Mouse (Mus musculus) macrophage (primary cell): Measurements from ENCODE around the gene Magi1. TPM values are rescaled to one million over a fixed set of nuclear protein-coding genes. Genes with fewer than 3 reads are reported as not detected.
"Not testable (repeated sequence)": the region's sequence is repeated elsewhere in the genome, so short reads cannot be mapped to it uniquely, and the experiment has no call there.

Experiments
- H3K27ac ChIP-seq: fragments of 350-480 bp; formaldehyde crosslinking; 2 replicates; pipeline ENCODE4 v1.9.0; 2021
- H3K36me3 ChIP-seq: fragments of 350-480 bp; formaldehyde crosslinking; 2 replicates; pipeline ENCODE4 v1.9.0; 2021; ENCODE audit errors: inconsistent target
- H3K4me3 ChIP-seq: fragments of 350-480 bp; formaldehyde crosslinking; 2 replicates; pipeline ENCODE4 v1.9.0; 2021; ENCODE audit errors: inconsistent target
- H3K79me2 ChIP-seq: fragments of 350-480 bp; formaldehyde crosslinking; 2 replicates; pipeline ENCODE4 v1.9.0; 2021; ENCODE audit errors: inconsistent target
- WGBS: methylation state at CpG from one replicate; pipeline ENCODE4 v1.1.7; 2026; ENCODE audit warnings: inconsistent platforms; ENCODE audit not compliant: missing documents; 5-methylcytosine and 5-hydroxymethylcytosine counted together
- polyA plus RNA-seq: library from polyadenylated mRNA; stranded (reverse); fragments of 250-400 nt; gene quantifications from 3 replicates; pipeline ENCODE4 v1.2.4, GENCODE M21; 2018; ENCODE audit warnings: inconsistent platforms

The Magi1 gene
- polyA plus RNA-seq, 1 experiment from 2014 or later, result 0.14 TPM

- H3K36me3 ChIP-seq, result no peaks in the 10 kb centered on the region
- 71% methylated on average over 5 of the region's 5 CpGs for WGBS
- no peak overlapping the region for H3K27ac ChIP-seq
- no peak overlapping the region for H3K4me3 ChIP-seq
- no peaks in the 10 kb centered on the region for H3K79me2 ChIP-seq
Observed at GRCm38 (mm10) chr6:94022437-94022836, 261.3 kb downstream of the Magi1 start.

DNA sequence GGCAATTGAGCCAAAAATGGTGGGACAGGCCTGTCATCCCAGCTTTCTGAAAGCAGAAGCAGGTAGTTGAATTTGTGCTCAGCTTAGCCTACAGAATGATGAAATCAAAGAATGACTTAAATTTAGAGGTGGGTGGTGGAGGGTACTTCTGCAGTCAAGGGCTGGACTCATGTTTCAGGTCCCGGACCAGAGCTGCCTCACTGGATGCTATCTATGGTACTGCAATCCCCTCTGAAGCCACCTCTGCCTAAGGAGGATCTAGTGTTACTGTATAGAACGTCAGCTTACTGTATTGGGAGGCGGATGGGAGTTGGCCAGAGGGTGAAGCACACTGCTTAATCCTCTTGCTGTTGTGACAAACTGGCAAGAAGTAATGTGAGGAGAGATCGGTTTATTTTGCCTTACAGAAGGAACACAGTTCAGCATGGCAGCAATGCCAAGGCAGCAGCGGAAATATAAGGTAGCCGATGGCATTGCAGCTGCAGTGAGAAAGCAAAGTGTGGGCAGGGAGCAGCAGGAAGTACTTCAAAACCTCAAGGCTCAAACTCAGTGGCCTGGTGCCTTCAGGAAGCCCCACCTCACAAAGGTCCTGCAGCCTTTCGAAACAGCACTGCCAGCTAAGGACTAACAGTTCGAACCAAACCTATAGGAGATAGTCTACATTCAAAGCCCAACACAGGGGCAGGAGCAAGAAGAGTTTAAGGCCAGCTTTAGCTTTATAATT, 262.3 kb downstream of the Magi1 start:
- Histone ChIP-seq H3K27ac (no peak overlapping the region), H3K36me3 (no peaks in the 10 kb centered on the region), H3K4me3 (no peak overlapping the region), H3K79me2 (no peaks in the 10 kb centered on the region)
- 12% methylated on average over 8 of the region's 8 CpGs for WGBS

GRCm38 (mm10) chr6:94020566-94020965, 263.2 kb downstream of the Magi1 start:
- Histone ChIP-seq H3K79me2 (no peaks in the 10 kb centered on the region), H3K4me3 (no peak overlapping the region), H3K27ac (no peak overlapping the region), H3K36me3 (no peaks in the 10 kb centered on the region)
- WGBS, result 87% methylated on average over 4 of the region's 4 CpGs

GRCm38 (mm10) chr6:94019935-94020334, 263.8 kb downstream of the Magi1 start:
- H3K4me3 ChIP-seq, result no peak overlapping the region
- H3K27ac ChIP-seq, result no peak overlapping the region
- H3K79me2 ChIP-seq, result no peaks in the 10 kb centered on the region
- 94% methylated on average over 3 of the region's 4 CpGs for WGBS
- H3K36me3 ChIP-seq, result no peaks in the 10 kb centered on the region

DNA sequence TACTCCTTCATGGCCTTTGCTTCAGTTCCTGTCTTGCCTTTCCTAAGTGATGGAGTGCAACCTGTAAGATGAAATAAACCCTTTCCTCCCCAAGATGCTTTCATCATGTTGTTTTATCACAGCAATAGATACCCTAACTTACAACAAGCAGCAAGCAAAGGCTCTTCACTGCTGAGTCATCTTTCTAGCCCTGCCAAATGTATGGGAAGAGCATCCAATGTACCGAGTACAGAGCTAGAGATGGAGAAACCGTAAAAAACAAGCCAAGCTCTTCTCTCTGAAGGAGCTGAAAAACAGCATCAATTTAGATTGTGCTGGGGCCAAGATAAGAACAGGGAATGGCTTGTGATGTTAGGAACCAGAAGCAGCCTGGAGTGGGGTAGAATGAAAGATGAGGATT, 270.0 kb downstream of the Magi1 start:
- H3K27ac ChIP-seq, result no peak overlapping the region
- H3K79me2 ChIP-seq, result no peaks in the 10 kb centered on the region
- no peaks in the 10 kb centered on the region for H3K36me3 ChIP-seq
- 81% methylated on average over 2 of the region's 2 CpGs for WGBS
- no peak overlapping the region for H3K4me3 ChIP-seq

DNA sequence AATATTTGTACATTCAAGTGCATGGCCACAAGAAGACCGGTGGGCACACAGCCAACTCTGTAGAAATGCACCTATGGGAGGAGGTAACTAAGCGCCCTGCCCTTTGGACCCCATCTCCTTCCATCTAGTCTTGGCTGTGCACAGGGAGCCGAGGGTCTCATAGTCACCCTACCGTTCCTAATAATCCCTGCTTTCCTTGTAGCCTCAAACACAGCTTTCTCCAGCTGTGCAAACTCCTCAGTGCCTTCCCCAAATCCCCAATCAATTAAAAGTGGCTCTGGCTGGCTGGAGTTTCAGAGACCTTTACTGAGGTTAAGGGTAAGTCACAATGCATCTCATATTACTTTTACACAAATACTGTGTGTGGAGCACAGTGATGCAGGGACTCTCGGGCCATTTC, 271.8 kb downstream of the Magi1 start:
- Histone ChIP-seq H3K4me3 (no peak overlapping the region), H3K79me2 (no peaks in the 10 kb centered on the region), H3K27ac (no peak overlapping the region), H3K36me3 (no peaks in the 10 kb centered on the region)
- 92% methylated on average over 5 of the region's 5 CpGs for WGBS

GRCm38 (mm10) chr6:94011521-94011920, 272.2 kb downstream of the Magi1 start:
- Histone ChIP-seq H3K36me3 (no peaks in the 10 kb centered on the region), H3K4me3 (no peak overlapping the region), H3K79me2 (no peaks in the 10 kb centered on the region), H3K27ac (no peak overlapping the region)
- 88% methylated on average over 6 of the region's 6 CpGs for WGBS

DNA sequence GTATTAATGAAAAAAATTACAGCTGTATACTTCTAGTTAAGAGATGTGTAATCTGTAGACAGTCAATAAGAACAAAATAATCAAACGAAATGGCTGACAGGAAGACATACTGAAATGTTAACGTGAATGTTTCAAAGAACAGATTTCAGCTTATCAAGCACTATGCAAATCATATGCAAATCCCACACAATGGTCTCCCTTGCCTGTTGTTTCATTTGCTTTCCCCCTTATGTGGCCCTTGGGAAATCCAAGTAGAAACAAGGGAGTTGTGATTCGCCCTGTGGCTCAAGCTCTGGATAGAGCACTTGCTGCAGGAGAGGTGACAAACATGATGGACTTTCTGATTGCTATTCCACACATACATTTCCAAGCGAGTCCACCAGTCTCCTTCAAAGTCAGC, 275.1 kb downstream of the Magi1 start:
- Histone ChIP-seq H3K27ac (no peak overlapping the region), H3K4me3 (no peak overlapping the region), H3K79me2 (no peaks in the 10 kb centered on the region), H3K36me3 (no peaks in the 10 kb centered on the region)
- 83% methylated on average over 4 of the region's 4 CpGs for WGBS

GRCm38 (mm10) chr6:94003586-94003985, 280.1 kb downstream of the Magi1 start:
- 67% methylated on average over 1 of the region's 2 CpGs for WGBS
- H3K79me2 ChIP-seq, H3K4me3 ChIP-seq, H3K27ac ChIP-seq, H3K36me3 ChIP-seq: not testable (repeated sequence)

GRCm38 (mm10) chr6:93996841-93997485, 286.8 kb downstream of the Magi1 start:
- WGBS, result 93% methylated on average over 7 of the region's 8 CpGs
- no peaks in the 10 kb centered on the region for H3K79me2 ChIP-seq
- no peaks in the 10 kb centered on the region for H3K36me3 ChIP-seq
- no peak overlapping the region for H3K27ac ChIP-seq
- no peak overlapping the region for H3K4me3 ChIP-seq

- no peaks in the 10 kb centered on the region for H3K36me3 ChIP-seq
- H3K27ac ChIP-seq, result no peak overlapping the region
- no peak overlapping the region for H3K4me3 ChIP-seq
- WGBS, result 26% methylated on average over 3 of the region's 3 CpGs
- no peaks in the 10 kb centered on the region for H3K79me2 ChIP-seq
Observed at GRCm38 (mm10) chr6:93987561-93987960, 296.2 kb downstream of the Magi1 start.

GRCm38 (mm10) chr6:93985111-93985510, 298.6 kb downstream of the Magi1 start:
- no peak overlapping the region for H3K4me3 ChIP-seq
- no peaks in the 10 kb centered on the region for H3K36me3 ChIP-seq
- no peaks in the 10 kb centered on the region for H3K79me2 ChIP-seq
- no peak overlapping the region for H3K27ac ChIP-seq
- 57% methylated on average over 9 of the region's 9 CpGs for WGBS

DNA sequence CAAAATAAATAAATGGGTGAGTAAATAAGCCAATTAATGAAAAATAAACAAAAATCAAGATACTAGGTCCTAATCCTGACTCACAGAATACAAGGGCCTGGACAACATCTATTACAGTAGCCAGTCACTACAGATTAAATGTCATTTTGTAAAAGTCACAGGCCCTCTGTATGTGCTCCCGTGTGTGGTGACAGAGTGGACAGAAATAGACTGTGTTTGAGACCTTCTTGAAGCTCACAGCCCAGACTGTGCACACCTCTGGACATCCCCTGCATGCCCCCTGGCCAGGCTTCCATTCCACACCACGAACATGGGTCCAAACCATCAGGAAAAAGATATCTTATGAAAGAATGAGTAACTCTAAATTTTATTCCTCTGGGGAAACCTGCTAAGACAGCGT, 300.2 kb downstream of the Magi1 start:
- Histone ChIP-seq H3K4me3 (no peak overlapping the region), H3K79me2 (no peaks in the 10 kb centered on the region), H3K27ac (no peak overlapping the region), H3K36me3 (no peaks in the 10 kb centered on the region)
- 84% methylated on average over 3 of the region's 3 CpGs for WGBS

- Histone ChIP-seq H3K4me3 (no peak overlapping the region), H3K36me3 (no peaks in the 10 kb centered on the region), H3K79me2 (no peaks in the 10 kb centered on the region), H3K27ac (no peak overlapping the region)
- 67% methylated on average over 8 of the region's 8 CpGs for WGBS
Observed at GRCm38 (mm10) chr6:93981211-93981610, 302.5 kb downstream of the Magi1 start.

DNA sequence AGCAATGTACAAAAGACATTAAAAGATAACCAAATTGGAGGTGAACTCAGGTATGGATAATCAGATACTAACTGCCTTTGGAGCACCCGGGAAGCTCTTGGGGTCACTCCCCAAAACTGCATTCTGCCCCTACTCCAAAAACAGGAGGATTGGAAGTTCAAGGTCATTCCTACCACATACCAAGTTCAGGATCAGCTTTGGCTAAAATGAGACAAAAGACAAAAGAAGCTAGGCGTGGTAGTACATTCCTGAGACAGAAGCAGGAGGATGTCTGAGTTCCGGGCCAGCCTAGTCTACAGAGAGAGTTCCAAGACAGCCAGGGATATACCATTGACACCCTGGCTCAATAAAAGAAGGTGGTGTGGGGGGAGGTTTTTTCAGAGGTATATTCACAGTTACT, 304.5 kb downstream of the Magi1 start:
- WGBS, result 87% methylated on average over 3 of the region's 3 CpGs
- no peak overlapping the region for H3K27ac ChIP-seq
- no peak overlapping the region for H3K4me3 ChIP-seq
- no peaks in the 10 kb centered on the region for H3K79me2 ChIP-seq
- H3K36me3 ChIP-seq, result no peaks in the 10 kb centered on the region
